Mouse (Mus musculus): Measurements from ENCODE around the gene Anp32e.

- TF ChIP-seq CTCF (IDR thresholded peaks at IDR 0.05; ENCODE audit: low read depth) (no peak), EP300 (IDR thresholded peaks at IDR 0.05; ENCODE audit: low read depth) (no peak)
Measured at GRCm38 (mm10) chr3:95928261-95928657, 787 bp upstream of the Anp32e start.
